Mouse (Mus musculus) left cerebral cortex, adult 2 months (tissue): ENCODE measurements around the gene Hoxa9. TPM values are rescaled to one million over a fixed set of nuclear protein-coding genes. Genes with fewer than 3 reads are reported as not detected.
A peak's percentile ranks its signal among the peaks of the same experiment; 100 is the strongest.

Source experiments
- DNase-seq, 2 experiments: peaks; one replicate each; pipeline ENCODE4 v3.0.0; 2021 to 2022; ENCODE audit warnings: low spot score in 2 of 2, mixed read lengths in 1 of 2; ENCODE audit errors: extremely low spot score in 1 of 2
- H3K27ac ChIP-seq: fragments of 200-600 bp; 2 replicates; pipeline ENCODE4 v1.8.1; 2022
- H3K4me3 ChIP-seq: fragments of 200-600 bp; 2 replicates; pipeline ENCODE4 v1.8.1; 2022
- CTCF ChIP-seq: fragments of 200-600 bp; IDR thresholded peaks from 2 replicates; pipeline ENCODE4 v1.8.1; 2022; ENCODE audit warnings: antibody characterized with exemption, mild to moderate bottlenecking, moderate library complexity
- intact Hi-C: fragments of 180-260 bp; cut with DNase I; formaldehyde crosslinking; loops from one replicate; pipeline ENCODE4 v1.15.1; 2025
- total RNA-seq, 2 experiments: library from RNA; stranded (reverse); gene quantifications; 2 replicates each; pipeline ENCODE4 v1.2.3; 2021

Hoxa9 gene
- total RNA-seq, 2 experiments from 2014 or later = not detected

DNA sequence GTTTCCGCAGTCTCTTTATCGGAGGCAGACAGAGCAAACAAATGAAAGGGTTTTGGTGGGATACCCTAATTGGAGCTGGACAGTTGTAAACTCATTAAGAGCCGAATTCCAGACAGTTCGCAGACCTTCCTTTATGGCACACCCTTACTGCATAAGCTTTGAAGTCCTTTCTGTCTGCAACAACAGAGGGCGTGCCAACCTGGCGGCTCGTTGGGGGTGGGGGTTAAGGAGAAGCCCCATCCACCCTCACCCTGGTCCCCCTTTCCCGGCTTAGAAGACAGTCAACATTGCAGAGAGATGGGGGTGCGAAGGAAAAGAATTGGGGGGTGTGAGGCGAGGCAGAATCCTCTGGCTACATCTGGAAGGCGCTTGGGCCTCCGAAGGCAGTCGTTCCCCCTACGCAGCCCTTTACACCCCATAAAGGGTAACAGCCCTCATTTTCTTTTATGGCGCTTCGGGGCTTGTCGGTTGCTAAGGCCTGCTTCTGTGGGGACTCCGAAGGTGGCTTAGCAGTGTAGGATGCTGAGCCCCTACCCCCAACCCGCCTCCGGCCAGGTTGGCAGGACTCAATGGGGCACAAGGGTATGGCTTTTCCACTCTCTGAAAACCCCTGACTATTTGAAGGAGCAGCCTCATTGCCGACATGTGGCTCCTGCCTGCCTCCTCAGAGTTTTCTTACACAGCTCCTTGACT, 8.8 kb downstream of the Hoxa9 start:
- no peak for TF ChIP-seq CTCF
- H3K27ac ChIP-seq = no peak overlapping the region
- DNase-seq = no peak
- intact Hi-C loops = loop anchor here (1.0 to 10.0 kb wide), 4 partner anchors 347 to 1415 kb away; no protein-coding TSS in a partner anchor
- H3K4me3 ChIP-seq = peak overlapping the region; percentile 53

DNA sequence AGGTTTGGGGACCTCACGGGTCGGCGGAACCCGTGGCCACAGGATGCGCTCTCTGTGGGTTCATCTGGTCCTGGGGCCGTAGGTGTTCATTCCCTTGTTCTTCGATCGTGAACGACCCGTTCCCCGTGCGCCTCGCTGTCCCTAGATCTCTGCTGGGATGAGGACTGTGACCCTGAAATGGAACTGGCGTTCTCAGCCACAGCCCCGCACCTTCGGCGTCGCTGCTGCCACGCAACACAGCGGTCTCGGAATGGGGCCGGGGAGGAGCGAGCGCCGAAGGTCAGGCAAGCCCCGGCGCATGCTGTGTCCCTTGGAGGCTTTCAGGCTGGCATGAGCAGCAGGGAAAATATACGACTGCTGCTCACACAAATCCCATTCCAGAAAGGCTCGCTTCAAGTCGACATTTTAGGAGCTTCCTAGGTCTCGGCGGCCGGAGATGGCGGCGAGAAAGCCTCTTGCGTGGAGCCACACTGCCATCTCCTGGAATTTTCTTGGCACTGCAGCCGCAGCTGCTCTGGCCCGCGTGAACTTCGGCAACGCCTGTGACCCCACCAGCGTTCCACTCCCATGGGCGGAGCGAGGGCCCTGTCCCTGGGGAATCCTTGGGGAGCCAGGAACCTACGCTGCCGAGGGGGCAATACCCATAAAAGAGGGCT, 9.4 kb downstream of the Hoxa9 start, which contains the start of gene Hoxa7:
Gene Hoxa7 (minus strand): TSS at position 518 of the 656 bp plus-strand sequence.
- peak; percentile 82 for DNase-seq
- TF ChIP-seq CTCF = peak; percentile 100
- intact Hi-C loops = loop anchor here (1.0 to 10.0 kb wide), 4 partner anchors 347 to 1414 kb away; no protein-coding TSS in a partner anchor
- H3K4me3 ChIP-seq = peak within 1 kb of the TSS; percentile 53
- H3K27ac ChIP-seq = no peak within 1 kb of the TSS

DNA sequence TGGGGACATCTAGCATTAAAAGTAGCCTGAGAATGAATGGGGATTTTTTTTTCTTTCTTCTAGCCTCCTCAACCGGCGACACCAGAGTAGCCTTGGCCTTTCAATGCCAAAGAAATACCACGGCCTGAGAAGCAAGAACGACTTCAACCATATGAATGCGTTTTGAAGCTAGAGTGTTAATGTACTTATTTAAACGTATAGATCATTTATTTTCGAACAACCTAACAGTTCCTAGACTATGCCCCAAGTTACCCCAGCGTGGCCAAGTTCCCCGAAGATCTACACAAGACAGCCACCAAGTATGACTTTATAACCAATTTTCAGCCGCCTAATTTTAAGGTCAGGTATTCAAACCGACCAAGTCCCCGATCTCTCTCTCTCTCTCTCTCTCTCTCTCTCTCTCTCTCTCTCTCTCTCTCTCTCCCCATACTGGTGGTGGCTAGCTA, 10.0 kb downstream of the Hoxa9 start:
- intact Hi-C loops = loop anchor here (1.0 to 10.0 kb wide), 4 partner anchors 346 to 1414 kb away; no protein-coding TSS in a partner anchor
- no peak for TF ChIP-seq CTCF

DNA sequence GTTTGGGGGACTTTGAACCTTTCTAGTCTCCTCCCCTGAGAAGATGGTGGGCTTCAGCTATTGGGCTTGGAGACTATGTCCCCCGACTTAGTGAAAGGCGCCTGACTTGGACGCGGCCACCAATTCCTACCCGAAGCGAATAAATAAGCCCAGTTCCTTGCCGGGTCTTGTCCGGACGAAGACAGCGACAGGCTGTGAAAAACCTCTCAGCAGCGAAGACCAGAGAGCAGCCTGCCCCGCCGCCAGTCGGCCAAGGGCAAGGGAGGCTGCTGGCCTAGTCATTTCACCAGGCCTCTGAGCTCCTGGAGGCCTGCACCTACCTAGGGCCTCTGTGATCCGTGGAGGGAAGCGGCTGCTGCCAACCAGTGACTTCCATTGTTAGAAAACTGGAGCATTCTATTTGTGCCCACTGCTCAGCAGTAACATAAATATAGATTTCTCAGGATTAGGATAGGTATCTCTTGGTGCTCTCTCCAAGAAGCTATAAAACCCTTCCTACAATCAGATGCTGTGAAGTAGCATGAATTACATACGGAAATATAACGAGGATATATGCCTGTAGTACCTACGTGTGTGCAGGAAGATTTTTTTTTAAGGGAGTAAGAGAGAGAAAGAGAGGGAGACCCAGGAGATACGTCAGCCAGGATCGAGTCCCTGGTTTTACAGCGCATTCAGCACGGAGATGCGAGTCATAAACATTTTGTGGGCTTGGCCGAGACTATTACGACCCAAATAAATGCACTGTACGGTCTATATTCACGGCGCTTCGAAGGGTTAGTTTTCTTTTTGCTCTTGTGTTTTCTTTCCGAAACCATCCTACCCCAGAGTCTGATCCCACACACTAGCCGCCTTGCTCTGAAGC, 10.7 kb downstream of the Hoxa9 start:
- no peak overlapping the region for H3K27ac ChIP-seq
- no peak for DNase-seq
- TF ChIP-seq CTCF = no peak
- intact Hi-C loops = loop anchor here (2.0 to 10.0 kb wide), 3 partner anchors 345 to 1413 kb away; no protein-coding TSS in a partner anchor
- H3K4me3 ChIP-seq = no peak overlapping the region

More for the DNA sequence above, 10.0 kb downstream of the Hoxa9 start:
- no peak overlapping the region for H3K27ac ChIP-seq
- DNase-seq = no peak
- peak overlapping the region; percentile 53; the same call in 1 of the 2 replicates for H3K4me3 ChIP-seq

DNA sequence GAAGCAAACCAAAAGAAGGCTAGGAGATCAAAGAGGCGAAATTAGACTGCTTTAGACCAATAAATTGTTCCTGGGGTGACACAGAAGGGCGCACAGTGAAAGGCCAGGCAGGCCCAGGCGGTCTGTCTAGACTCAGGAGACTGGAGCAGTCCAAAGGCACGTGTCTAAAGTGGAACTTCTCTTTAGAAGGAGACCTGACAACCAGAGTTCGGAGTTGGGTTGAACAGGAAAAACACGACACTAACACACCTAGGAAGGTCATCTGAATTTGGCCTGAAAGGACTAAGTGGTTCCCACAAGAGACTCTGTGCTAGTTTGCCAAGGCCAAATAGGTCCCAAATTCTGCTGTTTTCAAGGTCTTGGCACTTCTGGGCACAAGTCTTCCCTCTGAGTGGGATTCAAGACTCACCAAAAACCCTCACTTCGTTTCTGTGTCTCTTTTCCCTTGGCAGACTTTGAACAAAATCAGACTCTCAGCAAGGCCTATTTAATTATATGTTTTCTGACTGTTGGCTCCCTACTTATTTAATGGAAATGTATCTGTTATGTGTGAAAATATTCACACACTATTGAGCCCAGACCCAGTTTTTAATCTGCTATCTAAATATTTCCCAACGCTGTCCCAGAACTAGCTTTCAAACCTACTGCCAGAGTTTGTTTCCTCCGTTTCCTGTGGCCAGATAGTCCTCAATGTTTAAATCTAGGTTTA, 11.5 kb downstream of the Hoxa9 start:
- intact Hi-C loops = loop anchor here (5.0 kb wide), 1 partner anchor 212 kb away; no protein-coding TSS in a partner anchor
- DNase-seq = no peak
- TF ChIP-seq CTCF = no peak
- Histone ChIP-seq H3K27ac (no peak overlapping the region), H3K4me3 (no peak overlapping the region)

DNA sequence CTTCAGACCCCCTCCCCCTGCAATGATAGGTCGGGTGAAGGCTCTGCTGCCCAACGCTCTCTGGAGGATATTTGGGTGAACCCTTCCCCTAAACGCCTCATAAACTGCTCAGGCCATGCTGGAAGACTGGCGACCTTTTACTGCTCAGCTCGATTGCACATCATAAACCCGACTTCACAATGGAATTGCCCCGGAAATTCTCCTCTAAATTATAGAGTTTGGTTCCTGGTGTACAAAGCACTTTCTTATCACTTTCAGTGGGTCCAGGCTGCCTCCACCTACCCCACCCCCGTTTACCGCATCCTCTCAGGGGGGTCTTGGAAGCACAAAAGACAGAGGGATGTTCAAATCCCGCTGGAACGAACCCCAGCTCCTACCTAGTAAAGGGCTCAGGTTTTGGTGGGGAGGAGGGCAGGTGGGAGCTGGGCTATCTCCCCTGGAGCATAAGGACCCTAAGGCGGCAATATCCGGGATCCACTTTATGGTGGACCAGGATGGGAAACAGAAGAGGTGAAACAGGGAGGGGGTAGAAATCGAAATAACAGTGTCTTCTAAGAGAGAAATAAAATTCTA, 12.2 kb downstream of the Hoxa9 start:
- no peak overlapping the region for H3K4me3 ChIP-seq
- no peak overlapping the region for H3K27ac ChIP-seq
- no peak for DNase-seq
- TF ChIP-seq CTCF = no peak
- intact Hi-C loops = loop anchor here (5.0 kb wide), 1 partner anchor 211 kb away; no protein-coding TSS in a partner anchor

DNA sequence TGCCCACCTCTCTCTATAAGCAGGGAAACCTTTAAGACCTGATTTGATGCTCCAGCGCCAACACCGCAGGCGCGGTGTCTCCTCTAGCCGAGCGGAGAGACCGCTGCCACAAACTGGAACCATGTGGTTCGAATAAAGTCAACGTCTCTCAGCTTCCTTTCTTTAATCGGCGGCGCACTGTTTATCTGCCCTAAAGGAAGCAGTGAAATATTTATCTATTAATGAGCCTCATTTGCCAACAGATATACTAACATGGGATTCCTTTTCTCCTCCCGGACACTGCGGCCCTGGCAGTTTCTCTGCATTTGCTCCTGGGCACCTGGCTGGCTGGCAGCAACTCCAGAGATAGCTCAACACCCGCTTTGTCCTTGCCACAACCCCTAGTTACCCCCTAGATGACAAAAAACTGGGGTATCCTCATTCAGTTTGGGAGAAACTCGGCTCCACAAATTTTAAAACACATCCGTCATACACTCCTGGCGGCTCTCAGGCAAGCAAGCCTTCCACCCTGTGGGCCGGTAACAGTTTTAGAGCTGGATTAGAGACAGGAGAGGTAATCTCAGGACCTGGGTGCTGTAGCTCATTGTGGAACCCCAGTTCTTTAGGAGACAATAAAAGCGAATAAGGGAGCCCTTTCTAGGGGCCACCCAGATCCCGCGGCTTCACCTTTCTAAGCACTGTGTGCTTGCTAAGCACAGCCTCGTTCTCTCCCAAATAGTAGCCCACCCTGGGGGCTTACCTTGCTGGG, 12.8 kb downstream of the Hoxa9 start:
- Histone ChIP-seq H3K4me3 (no peak overlapping the region), H3K27ac (no peak overlapping the region)
- DNase-seq = no peak
- intact Hi-C loops = loop anchor here (5.0 kb wide), 1 partner anchor 211 kb away; no protein-coding TSS in a partner anchor
- no peak for TF ChIP-seq CTCF

DNA sequence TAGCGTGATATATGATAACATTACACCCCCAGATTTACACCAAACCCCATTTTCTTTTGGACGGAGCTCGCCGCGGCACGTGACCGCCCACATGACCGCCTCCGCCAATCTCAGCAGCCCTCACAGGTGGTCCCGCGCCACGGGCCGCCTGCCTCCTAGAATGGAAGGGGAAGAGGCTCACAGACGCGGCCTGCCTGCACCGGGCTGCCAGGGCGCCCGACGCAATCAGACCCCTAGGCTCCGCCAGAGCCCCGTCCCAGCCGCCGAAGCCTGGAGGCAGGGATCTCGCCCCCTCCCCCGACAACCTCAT, 13.5 kb downstream of the Hoxa9 start:
- H3K4me3 ChIP-seq = no peak overlapping the region
- no peak for DNase-seq
- intact Hi-C loops = loop anchor here (5.0 kb wide), 1 partner anchor 210 kb away; no protein-coding TSS in a partner anchor
- TF ChIP-seq CTCF = no peak
- H3K27ac ChIP-seq = no peak overlapping the region

DNA sequence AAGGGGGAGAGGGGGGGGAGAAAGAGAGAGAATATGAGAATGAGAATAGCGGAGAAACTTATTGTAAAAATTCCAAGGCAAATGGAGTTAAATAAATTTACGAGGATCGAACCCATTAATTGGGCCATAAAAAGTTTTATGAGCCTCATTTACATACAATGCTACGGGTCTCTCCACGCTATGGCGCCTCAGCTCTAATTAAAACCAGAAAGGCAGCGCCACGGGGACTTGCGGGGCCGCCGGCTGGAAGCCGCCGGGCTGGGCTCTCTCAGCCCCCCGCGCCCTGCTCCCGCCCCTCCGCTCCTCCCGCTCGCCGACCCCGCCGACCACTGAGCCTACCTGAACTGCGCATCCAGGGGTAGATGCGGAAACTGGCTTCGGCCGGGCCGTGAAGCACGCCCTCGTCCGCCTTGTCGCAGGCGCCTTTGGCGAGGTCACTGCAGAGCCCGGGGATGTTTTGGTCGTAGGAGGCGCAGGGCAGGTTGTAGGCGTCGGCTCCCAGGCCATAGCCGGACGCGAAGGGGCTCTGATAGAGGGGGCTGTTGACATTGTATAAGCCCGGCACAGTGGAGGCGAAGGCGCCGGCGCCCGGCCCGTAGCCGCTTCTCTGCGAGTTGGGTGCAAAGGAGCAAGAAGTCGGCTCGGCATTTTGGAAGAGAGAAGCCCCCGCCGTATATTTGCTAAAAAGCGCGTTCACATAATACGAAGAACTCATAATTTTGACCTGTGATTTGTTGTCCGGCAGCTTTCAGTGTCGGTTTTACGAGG, 14.0 kb downstream of the Hoxa9 start:
- DNase-seq = no peak
- intact Hi-C loops = loop anchor here (5.0 kb wide), 1 partner anchor 210 kb away; no protein-coding TSS in a partner anchor
- H3K27ac ChIP-seq = no peak overlapping the region
- no peak overlapping the region for H3K4me3 ChIP-seq
- no peak for TF ChIP-seq CTCF
